Mouse (Mus musculus) MEL (cell line): ENCODE data around the gene Pbx4. TPM values are rescaled to one million over a fixed set of nuclear protein-coding genes. Genes with fewer than 3 reads are reported as not detected.

Experiments
- DNase-seq: peaks from one replicate; pipeline ENCODE4 v3.0.0; 2011; ENCODE audit warnings: low read depth, low spot score
- H3K27ac ChIP-seq: 2 replicates; pipeline ENCODE4 v1.5.1; 2012; ENCODE audit warnings: low read depth, mild to moderate bottlenecking, control low read depth, low read length, moderate library complexity; ENCODE audit not compliant: control insufficient read depth
- H3K27me3 ChIP-seq, 2 experiments: fragments of 150-350 bp in 1 of 2; sonication (generic) in 1 of 2; 2 replicates each; pipeline ENCODE4 v1.6.1; 2012; ENCODE audit warnings: low read length in 2 of 2, mild to moderate bottlenecking in 2 of 2, improper control_type of control experiment in 1 of 2, moderate library complexity in 1 of 2; ENCODE audit not compliant: insufficient read depth in 2 of 2, control insufficient read depth in 1 of 2
- H3K36me3 ChIP-seq, 2 experiments: 2 replicates each; pipeline ENCODE4 v1.6.1; 2012 to 2014; ENCODE audit warnings: low read length in 2 of 2, improper control_type of control experiment in 1 of 2, inconsistent platforms in 1 of 2, mild to moderate bottlenecking in 1 of 2; ENCODE audit not compliant: insufficient read depth in 2 of 2, control insufficient read depth in 1 of 2
- H3K4me1 ChIP-seq, 2 experiments: fragments of 150-350 bp in 1 of 2; sonication (generic) in 1 of 2; 2 replicates each; pipeline ENCODE4 v1.6.1; 2012; ENCODE audit warnings: low read length in 2 of 2, improper control_type of control experiment in 1 of 2, mild to moderate bottlenecking in 1 of 2; ENCODE audit not compliant: insufficient read depth in 2 of 2, control insufficient read depth in 1 of 2
- H3K4me3 ChIP-seq, 2 experiments: fragments of 150-350 bp in 1 of 2; sonication (generic) in 1 of 2; 2 replicates each; pipeline ENCODE4 v1.5.1; 2012; ENCODE audit warnings: low read depth in 2 of 2, low read length in 2 of 2, mild to moderate bottlenecking in 2 of 2, moderate library complexity in 2 of 2, control low read depth in 1 of 2, improper control_type of control experiment in 1 of 2; ENCODE audit not compliant: control insufficient read depth in 1 of 2, insufficient read depth in 1 of 2
- H3K79me2 ChIP-seq: 2 replicates; pipeline ENCODE4 v1.6.1; 2012; ENCODE audit warnings: mild to moderate bottlenecking, low read length, moderate library complexity; ENCODE audit not compliant: control insufficient read depth, poor library complexity, insufficient read depth
- H3K9ac ChIP-seq: 2 replicates; pipeline ENCODE4 v1.6.1; 2012; ENCODE audit warnings: low read depth, mild to moderate bottlenecking, control low read depth, low read length, moderate library complexity; ENCODE audit not compliant: control insufficient read depth, poor library complexity, severe bottlenecking
- H3K9me3 ChIP-seq: fragments of 150-350 bp; sonication (generic); replicated peaks from 2 replicates; pipeline ENCODE4 v1.6.1; 2012; ENCODE audit warnings: mild to moderate bottlenecking, low read length, improper control_type of control experiment, moderate library complexity; ENCODE audit not compliant: insufficient read depth
- BHLHE40 ChIP-seq: IDR thresholded peaks from 2 replicates; pipeline ENCODE4 v1.6.1; 2012; ENCODE audit warnings: low read depth, mild to moderate bottlenecking, inconsistent platforms, low read length, improper control_type of control experiment, borderline replicate concordance
- CHD1 ChIP-seq: IDR thresholded peaks from 2 replicates; pipeline ENCODE4 v1.6.1; 2012; ENCODE audit warnings: low read depth, mild to moderate bottlenecking, inconsistent platforms, low read length, improper control_type of control experiment
- CTCF ChIP-seq, 3 experiments: IDR thresholded peaks in 2 of 3; conservative IDR thresholded peaks in 1 of 3; 2 replicates each; pipeline ENCODE4 v1.5.1; 2011 to 2012; ENCODE audit warnings: low read length in 3 of 3, low read depth in 2 of 3, mild to moderate bottlenecking in 2 of 3, improper control_type of control experiment in 1 of 3, inconsistent platforms in 1 of 3, mixed read lengths in 1 of 3, moderate library complexity in 1 of 3; ENCODE audit not compliant: control insufficient read depth in 1 of 3, insufficient read depth in 1 of 3, poor library complexity in 1 of 3, severe bottlenecking in 1 of 3
- ELF1 ChIP-seq: IDR thresholded peaks from 2 replicates; pipeline ENCODE4 v1.6.1; 2014; ENCODE audit warnings: low read depth, mild to moderate bottlenecking, inconsistent platforms, low read length, improper control_type of control experiment, moderate library complexity
- EP300 ChIP-seq, 2 experiments: IDR thresholded peaks; 2 replicates each; pipeline ENCODE4 v1.6.1; 2011; ENCODE audit warnings: improper control_type of control experiment in 2 of 2, low read length in 2 of 2, low read depth in 1 of 2, mild to moderate bottlenecking in 1 of 2
- ETS1 ChIP-seq: IDR thresholded peaks from 2 replicates; pipeline ENCODE4 v1.6.1; 2012; ENCODE audit warnings: low read depth, mild to moderate bottlenecking, inconsistent platforms, low read length, improper control_type of control experiment, moderate library complexity
- GABPA ChIP-seq: IDR thresholded peaks from 2 replicates; pipeline ENCODE4 v1.6.1; 2012; ENCODE audit warnings: low read depth, mild to moderate bottlenecking, inconsistent platforms, low read length, improper control_type of control experiment, moderate library complexity
- GATA1 ChIP-seq: IDR thresholded peaks from 2 replicates; pipeline ENCODE4 v1.6.1; 2011; ENCODE audit warnings: low read depth, low read length, improper control_type of control experiment
- JUND ChIP-seq: IDR thresholded peaks from 2 replicates; pipeline ENCODE4 v1.6.1; 2011; ENCODE audit warnings: low read depth, mild to moderate bottlenecking, improper control_type of control experiment, low read length
- MAX ChIP-seq: IDR thresholded peaks from 2 replicates; pipeline ENCODE4 v1.6.1; 2011; ENCODE audit warnings: low read length, improper control_type of control experiment
- MAZ ChIP-seq: IDR thresholded peaks from 2 replicates; pipeline ENCODE4 v1.6.1; 2012; ENCODE audit warnings: low read depth, mild to moderate bottlenecking, inconsistent platforms, low read length, improper control_type of control experiment
- MYB ChIP-seq: IDR thresholded peaks from 2 replicates; pipeline ENCODE4 v1.6.1; 2011; ENCODE audit warnings: mild to moderate bottlenecking, low read depth, low read length, improper control_type of control experiment
- NRF1 ChIP-seq: IDR thresholded peaks from 2 replicates; pipeline ENCODE4 v1.6.1; 2014; ENCODE audit warnings: low read depth, mild to moderate bottlenecking, inconsistent platforms, low read length, improper control_type of control experiment, moderate library complexity; ENCODE audit not compliant: poor library complexity, insufficient read depth, severe bottlenecking
- POLR2A ChIP-seq, 2 experiments: IDR thresholded peaks; 2 replicates each; pipeline ENCODE4 v1.6.1; 2011 to 2012; ENCODE audit warnings: low read length in 2 of 2, mild to moderate bottlenecking in 2 of 2, control low read depth in 1 of 2, improper control_type of control experiment in 1 of 2, low read depth in 1 of 2, moderate library complexity in 1 of 2; ENCODE audit not compliant: control insufficient read depth in 1 of 2, insufficient read depth in 1 of 2, poor library complexity in 1 of 2
- POLR2AphosphoS2 ChIP-seq: IDR thresholded peaks from 2 replicates; pipeline ENCODE4 v1.6.1; 2011; ENCODE audit warnings: low read length, improper control_type of control experiment
- POLR2AphosphoS5 ChIP-seq: IDR thresholded peaks from 2 replicates; pipeline ENCODE4 v1.6.1; 2012; ENCODE audit warnings: low read depth, borderline replicate concordance, mild to moderate bottlenecking, inconsistent platforms, low read length, moderate library complexity, mixed read lengths
- RAD21 ChIP-seq: IDR thresholded peaks from 2 replicates; pipeline ENCODE4 v1.6.1; 2011; ENCODE audit warnings: mild to moderate bottlenecking, low read depth, low read length, improper control_type of control experiment
- SIN3A ChIP-seq: IDR thresholded peaks from 2 replicates; pipeline ENCODE4 v1.6.1; 2012; ENCODE audit warnings: low read length, improper control_type of control experiment, inconsistent platforms
- TAL1 ChIP-seq: IDR thresholded peaks from 2 replicates; pipeline ENCODE4 v1.6.1; 2012; ENCODE audit warnings: mild to moderate bottlenecking, inconsistent platforms, low read length, moderate library complexity, mixed read lengths
- TBP ChIP-seq: IDR thresholded peaks from 2 replicates; pipeline ENCODE4 v1.8.0; 2011; ENCODE audit warnings: low read depth, low read length, improper control_type of control experiment
- UBTF ChIP-seq: IDR thresholded peaks from 2 replicates; pipeline ENCODE4 v1.6.1; 2012; ENCODE audit warnings: low read depth, mild to moderate bottlenecking, inconsistent platforms, low read length, improper control_type of control experiment, moderate library complexity, borderline replicate concordance; ENCODE audit not compliant: insufficient read depth
- USF1 ChIP-seq: IDR thresholded peaks from 2 replicates; pipeline ENCODE4 v1.6.1; 2014; ENCODE audit warnings: low read depth, mild to moderate bottlenecking, inconsistent platforms, low read length, improper control_type of control experiment, moderate library complexity
- ZC3H11A ChIP-seq: IDR thresholded peaks from 2 replicates; pipeline ENCODE4 v1.6.1; 2012; ENCODE audit warnings: low read depth, mild to moderate bottlenecking, inconsistent platforms, low read length, improper control_type of control experiment
- ZNF384 ChIP-seq: IDR thresholded peaks from 2 replicates; pipeline ENCODE4 v1.6.1; 2012; ENCODE audit warnings: low read depth, mild to moderate bottlenecking, inconsistent platforms, low read length, improper control_type of control experiment
- polyA plus RNA-seq, 2 experiments: library from polyadenylated mRNA; stranded (reverse) in 1 of 2; unstranded in 1 of 2; fragments of >175 nt in 1 of 2; fragments of >200 nt in 1 of 2; gene quantifications; 2 replicates each; pipeline versions ENCODE4 v1.2.1 to v1.2.4; 2012; ENCODE audit warnings: low replicate concordance in 2 of 2, low read depth in 1 of 2; ENCODE audit not compliant: insufficient read length in 2 of 2, insufficient read depth in 1 of 2, missing spikeins in 1 of 2
- total RNA-seq: library from RNA; depleted of rRNA; stranded (reverse); fragments of 300-350 nt; gene quantifications from 2 replicates; pipeline ENCODE4 v1.2.3, GENCODE M21; 2012

Gene Pbx4
- total and polyA plus RNA-seq, 3 experiments: 9.3 to 15.6 TPM; not detected in 1

GRCm38 (mm10) chr8:69805491-69805890 lies 26.8 kb upstream of the Pbx4 start:
- Histone ChIP-seq H3K9ac (no peak overlapping the region), H3K9me3 (no peaks in the 10 kb centered on the region), H3K4me3 (no peak overlapping the region), H3K79me2 (peaks cover 7% of the 10 kb centered on the region), H3K4me1 (no peaks in the 10 kb centered on the region), H3K36me3 (peaks cover 6 to 7% of the 10 kb centered on the region in 2 experiments; a peak in 3 of 4 replicates), H3K27ac (no peak overlapping the region)
- DNase-seq: no peak
- TF ChIP-seq POLR2A (IDR thresholded peaks at IDR 0.05; ENCODE audit: control insufficient read depth in 1 of 2, insufficient read depth in 1 of 2, low read depth in 1 of 2, low read length in 2 of 2, poor library complexity in 1 of 2) (no peak), CTCF (IDR thresholded peaks at IDR 0.05 in 2 of 3, conservative IDR thresholded peaks at IDR 0.05 in 1 of 3; ENCODE audit: control insufficient read depth in 1 of 3, insufficient read depth in 1 of 3, low read depth in 2 of 3, low read length in 3 of 3, poor library complexity in 1 of 3, severe bottlenecking in 1 of 3) (no peak), RAD21 (no peak), POLR2AphosphoS5 (no peak), ZC3H11A (no peak), GATA1 (no peak), ZNF384 (no peak), ETS1 (no peak), USF1 (no peak), TBP (no peak), SIN3A (no peak)
- TF ChIP-seq, all 39 proteins: peak for 0
- H3K27me3 ChIP-seq: no peaks in the 10 kb centered on the region

GRCm38 (mm10) chr8:69807236-69807635 lies 25.1 kb upstream of the Pbx4 start:
- Histone ChIP-seq H3K4me3 (no peak overlapping the region), H3K79me2 (peaks cover 7% of the 10 kb centered on the region), H3K4me1 (no peaks in the 10 kb centered on the region), H3K9me3 (no peaks in the 10 kb centered on the region), H3K27me3 (no peaks in the 10 kb centered on the region), H3K9ac (no peak overlapping the region), H3K36me3 (peaks cover 6 to 7% of the 10 kb centered on the region in 2 experiments; a peak in 3 of 4 replicates), H3K27ac (no peak overlapping the region)
- DNase-seq: no peak
- TF ChIP-seq CHD1 (no peak), MYB (no peak), SIN3A (no peak), POLR2A (IDR thresholded peaks at IDR 0.05; ENCODE audit: control insufficient read depth in 1 of 2, insufficient read depth in 1 of 2, low read depth in 1 of 2, low read length in 2 of 2, poor library complexity in 1 of 2) (no peak), NRF1 (no peak), BHLHE40 (no peak), MAZ (no peak), TAL1 (no peak), ELF1 (no peak), ZC3H11A (no peak), EP300 (IDR thresholded peaks at IDR 0.05; ENCODE audit: low read depth in 1 of 2, low read length in 2 of 2) (no peak), RAD21 (no peak), JUND (no peak), MAX (no peak), UBTF (no peak), GATA1 (no peak), USF1 (no peak), POLR2AphosphoS2 (no peak), TBP (no peak), GABPA (no peak)
